Mouse (Mus musculus) hindbrain, embryonic 11.5 days (tissue): ENCODE measurements at regions not wholly inside any gene's neighbourhood (a gene's known extent, or its start where the extent isn't known, plus 50 kb on each side); places are given as distances from the start of the nearest gene placed in this dataset.

Experiments used
- ATAC-seq: fragments of 200-750 bp; cut with Nextera tagmentation; 2 replicates; pipeline ENCODE4 v1.8.0; 2017; ENCODE audit warnings: mild to moderate bottlenecking, moderate TSS enrichment, moderate library complexity; ENCODE audit not compliant: low FRiP score
- DNase-seq: peaks from one replicate; pipeline ENCODE4 v3.0.0-alpha.2; 2015; ENCODE audit warnings: low spot score
- H3K27ac ChIP-seq: fragments of 300-500 bp; sonication (generic); 2 replicates; pipeline ENCODE4 v1.5.1; 2014; ENCODE audit warnings: mild to moderate bottlenecking, low read depth, low read length
- H3K27me3 ChIP-seq: fragments of 300-500 bp; sonication (generic); 2 replicates; pipeline ENCODE4 v1.6.1; 2014; ENCODE audit warnings: mild to moderate bottlenecking, low read length, moderate library complexity, mixed read lengths; ENCODE audit not compliant: control insufficient read depth, insufficient read depth
- H3K36me3 ChIP-seq: fragments of 300-500 bp; sonication (generic); 2 replicates; pipeline ENCODE4 v1.6.1; 2014; ENCODE audit warnings: mild to moderate bottlenecking, low read length, moderate library complexity, mixed read lengths; ENCODE audit not compliant: control insufficient read depth, insufficient read depth
- H3K4me1 ChIP-seq: fragments of 300-500 bp; sonication (generic); replicated peaks from 2 replicates; pipeline ENCODE4 v1.6.1; 2014; ENCODE audit warnings: low read length, mixed read lengths; ENCODE audit not compliant: control insufficient read depth, insufficient read depth
- H3K4me2 ChIP-seq: fragments of 300-500 bp; sonication (generic); replicated peaks from 2 replicates; pipeline ENCODE4 v1.6.1; 2014; ENCODE audit warnings: mild to moderate bottlenecking, low read depth, low read length
- H3K4me3 ChIP-seq: fragments of 300-500 bp; sonication (generic); 2 replicates; pipeline ENCODE4 v1.5.1; 2014; ENCODE audit warnings: low read depth, low read length
- H3K9ac ChIP-seq: fragments of 300-500 bp; sonication (generic); 2 replicates; pipeline ENCODE4 v1.6.1; 2014; ENCODE audit warnings: low read depth, low read length
- H3K9me3 ChIP-seq: fragments of 300-500 bp; sonication (generic); 2 replicates; pipeline ENCODE4 v1.6.1; 2016; ENCODE audit warnings: low read length; ENCODE audit not compliant: control insufficient read depth
- WGBS: fragments of 180-500 bp; shearing (Covaris S2); extraction: QIAGEN DNeasy Blood & Tissue Kit; methylation state at CpG from one replicate; pipeline ENCODE4 v1.1.7; 2014; 5-methylcytosine and 5-hydroxymethylcytosine counted together

DNA sequence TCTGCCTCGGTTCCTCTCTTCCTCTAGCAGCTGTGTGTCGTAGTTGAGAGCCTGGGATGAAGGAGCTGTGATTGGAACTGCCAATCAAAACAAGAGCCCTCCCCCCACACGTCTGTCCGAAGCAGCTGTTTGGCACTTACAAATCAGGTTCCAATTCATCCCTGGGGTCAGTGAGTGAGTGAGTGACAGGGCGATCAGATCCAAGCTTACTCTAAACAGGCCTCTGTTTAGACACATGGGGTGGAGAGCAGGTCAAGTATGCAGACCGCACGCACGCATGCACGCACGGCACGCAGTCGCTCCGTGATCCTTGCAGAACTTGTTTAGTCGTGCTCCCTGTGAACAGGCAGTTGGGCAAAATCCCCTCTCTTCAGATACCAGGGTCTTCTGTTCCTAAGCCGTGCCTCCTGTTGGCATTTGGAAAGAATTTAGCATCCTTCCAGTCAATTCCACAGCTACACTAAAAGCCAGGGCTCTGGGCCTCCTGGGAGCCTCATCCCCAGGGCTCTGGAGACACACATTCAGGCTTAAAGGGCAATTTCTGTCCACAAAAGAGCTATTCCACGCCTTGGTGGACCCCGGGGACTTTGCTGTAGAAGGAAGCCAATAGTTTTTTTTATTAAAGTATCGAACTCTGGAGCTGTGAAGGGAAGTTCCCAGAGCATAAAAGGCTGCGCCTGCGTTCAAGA lies 52.2 kb upstream of the Kcng1 start:
- peak; percentile 29 for DNase-seq
- Histone ChIP-seq H3K27me3 (no peaks in the 10 kb centered on the region), H3K4me1 (peaks cover 4% of the 10 kb centered on the region), H3K27ac (peak overlapping the region; percentile 33; the same call in 1 of the 2 replicates), H3K36me3 (no peaks in the 10 kb centered on the region), H3K9ac (no peak overlapping the region), H3K4me2 (no peak overlapping the region), H3K9me3 (no peaks in the 10 kb centered on the region), H3K4me3 (no peak overlapping the region)
- ATAC-seq = no peak
- 49% methylated on average over 20 of the region's 20 CpGs for WGBS

GRCm38 (mm10) chr2:168332972-168333371 lies 51.4 kb upstream of the Kcng1 start:
- no peak for ATAC-seq
- no peak overlapping the region for H3K27ac ChIP-seq
- WGBS = 61% methylated on average over 6 of the region's 6 CpGs

More at GRCm38 (mm10) chr2:168332972-168333371, 51.4 kb upstream of the Kcng1 start:
- no peak overlapping the region for H3K9ac ChIP-seq
- no peak for DNase-seq
- no peak overlapping the region for H3K4me2 ChIP-seq
- H3K9me3 ChIP-seq = no peaks in the 10 kb centered on the region
- no peak overlapping the region for H3K4me3 ChIP-seq
- H3K27me3 ChIP-seq = no peaks in the 10 kb centered on the region
- no peaks in the 10 kb centered on the region for H3K36me3 ChIP-seq
- peaks cover 4% of the 10 kb centered on the region for H3K4me1 ChIP-seq
